Mouse (Mus musculus): ENCODE results near the gene Coro1c. TPM values are rescaled to one million over a fixed set of nuclear protein-coding genes. Genes with fewer than 3 reads are reported as not detected.

Coro1c gene
- polyA plus RNA-seq, 1 experiment, result 2.0 TPM

DNA sequence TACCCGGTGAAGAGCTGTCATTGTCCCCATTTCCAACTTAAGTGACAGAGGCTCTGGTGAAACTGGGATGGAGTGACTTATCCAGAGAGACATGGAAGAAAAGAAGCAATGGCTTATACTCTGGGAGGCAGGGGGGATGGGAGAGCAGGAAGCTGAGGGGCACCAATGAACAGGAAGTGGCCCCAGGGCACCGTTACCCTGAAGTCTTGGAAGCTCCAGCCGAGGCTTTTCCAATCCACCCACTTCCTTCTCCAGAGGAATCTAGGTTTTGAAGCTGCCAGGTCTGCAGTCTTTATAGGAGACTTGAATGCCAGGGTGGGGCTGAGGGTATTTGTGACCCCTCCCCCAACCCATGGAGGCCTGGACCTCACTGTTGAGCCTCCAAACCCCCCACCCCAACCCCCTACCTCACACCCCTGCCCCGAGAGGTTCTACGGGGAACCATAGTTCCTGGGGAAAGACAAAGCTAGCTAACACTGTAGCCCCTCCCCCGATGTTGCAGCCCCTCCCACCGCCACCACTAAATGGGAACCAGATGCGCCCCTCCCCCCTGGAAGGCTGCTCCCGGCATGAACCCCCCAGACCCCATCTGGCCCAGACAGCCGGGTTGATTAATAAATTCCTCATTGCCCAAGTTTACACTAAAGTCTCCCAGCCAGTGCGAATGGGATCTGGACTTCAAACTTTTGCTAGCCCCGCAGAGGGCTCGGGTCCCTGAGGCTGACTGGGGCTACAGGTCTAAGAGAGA is 112.0 kb downstream of the Coro1c start:
- Histone ChIP-seq H3K9me3 (ENCODE audit: control insufficient read depth, low read length) (peaks cover 3% of the 10 kb centered on the region; the same call in 1 of the 2 replicates), H3K27me3 (ENCODE audit: control insufficient read depth) (peaks cover 18% of the 10 kb centered on the region), H3K4me3 (replicated peaks) (no peak overlapping the region), H3K4me1 (ENCODE audit: control insufficient read depth) (peaks cover 2% of the 10 kb centered on the region; the same call in 1 of the 2 replicates), H3K36me3 (ENCODE audit: control insufficient read depth) (no peaks in the 10 kb centered on the region)
- TF ChIP-seq GATA1 (IDR thresholded peaks at IDR 0.05; ENCODE audit: low read length), result no peak
- TF ChIP-seq TAL1 (IDR thresholded peaks at IDR 0.05; ENCODE audit: low read length), result no peak

Other genes with a start within 250 kb of the Coro1c start
- gene 1700069L16Rik, start 184.0 kb downstream of the Coro1c start, polyA plus RNA-seq (2012), result not detected in 2 replicates
- 0.13 and 0.17 TPM in 2 replicates for gene Ficd, start 173.0 kb downstream of the Coro1c start, polyA plus RNA-seq (2012)
- gene Sart3, start 136.2 kb downstream of the Coro1c start, polyA plus RNA-seq (2012), result 2.2 and 3.0 TPM in 2 replicates
- 16.5 and 25.3 TPM in 2 replicates for gene Iscu, start 136.0 kb downstream of the Coro1c start, polyA plus RNA-seq (2012)
- gene Tmem119, start 108.2 kb downstream of the Coro1c start, polyA plus RNA-seq (2012), result 0.03 TPM in 2 replicates
- 1.1 and 1.4 TPM in 2 replicates for gene Selplg, start 76.1 kb downstream of the Coro1c start, polyA plus RNA-seq (2012)
- gene Ssh1, start 85.1 kb upstream of the Coro1c start, polyA plus RNA-seq (2012), result 3.3 TPM in 2 replicates
- gene Dao, start 94.9 kb upstream of the Coro1c start, polyA plus RNA-seq (2012), result not detected in 2 replicates
- 0.05 and 0.10 TPM in 2 replicates for gene Usp30, start 156.7 kb upstream of the Coro1c start, polyA plus RNA-seq (2012)
- 0.04 TPM in 1 of 2 replicates, not detected in the other for gene Svop, start 182.8 kb upstream of the Coro1c start, polyA plus RNA-seq (2012)
- 0.91 and 1.8 TPM in 2 replicates for gene Alkbh2, start 219.5 kb upstream of the Coro1c start, polyA plus RNA-seq (2012)
- 2.7 and 3.7 TPM in 2 replicates for gene Ung, start 221.6 kb upstream of the Coro1c start, polyA plus RNA-seq (2012)
- gene Acacb, start 237.8 kb upstream of the Coro1c start, polyA plus RNA-seq (2012), result under 0.01 and 0.01 TPM in 2 replicates